ENCODE assay signal across 8 mouse cellular contexts in the genomic region with DNA sequence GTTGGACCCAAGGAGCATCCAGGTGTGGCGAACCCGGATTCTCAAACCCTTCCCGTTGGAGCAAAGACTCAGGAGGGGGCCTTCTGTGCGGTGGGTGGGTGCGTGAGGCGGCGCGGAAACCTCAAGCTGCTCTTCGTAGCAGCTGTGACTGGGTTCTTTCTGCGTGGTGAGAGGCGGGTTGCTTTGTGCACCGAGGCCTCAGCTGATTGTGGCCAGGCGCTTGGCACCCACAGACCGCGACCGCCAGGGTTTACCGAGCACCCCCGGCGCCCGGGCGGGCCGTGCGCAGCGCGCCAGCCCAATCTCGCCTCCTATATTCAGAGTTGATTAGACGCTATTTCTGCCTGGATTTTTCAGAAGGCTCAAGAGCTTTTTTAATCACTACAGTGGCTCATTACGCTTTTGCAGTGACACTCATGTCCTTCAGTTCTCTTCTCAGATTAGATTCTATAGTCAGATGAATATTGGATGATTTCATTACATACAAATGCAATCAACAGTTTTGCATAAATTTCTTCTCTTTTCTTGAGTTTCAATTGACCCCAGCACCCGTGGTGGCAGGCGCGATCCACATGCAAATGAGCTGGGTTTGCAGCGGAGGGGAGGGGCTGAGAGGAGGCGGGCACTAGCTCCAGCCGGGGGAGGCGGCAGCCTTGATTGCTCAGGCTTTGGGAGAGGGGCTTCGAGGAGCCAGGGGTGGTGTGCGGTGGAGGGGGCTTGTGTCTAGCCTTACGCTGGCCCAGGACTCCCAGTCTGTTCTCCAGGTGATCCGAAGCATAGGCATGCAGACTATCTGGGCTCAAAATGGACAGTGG. TPM values are rescaled to one million over a fixed set of nuclear protein-coding genes. Genes with fewer than 3 reads are reported as not detected.
DNase-seq lines count a peak whose midpoint lies in the region; ATAC-seq and TF ChIP-seq lines count a peak whose summit lies in the region.

No protein-coding gene starts in this region.

- 1% methylated on average over 39 of the region's 39 CpGs for WGBS in embryonic facial prominence, embryonic 13.5 days
- WGBS in lung, postnatal 0 days: 5% methylated on average over 38 of the region's 39 CpGs

- in situ Hi-C loops in CH12.LX (cut with MboI; ENCODE audit: low pct_ligation_motif_present, low pct_unique_long_range_greater_than_20kb, low sequenced_read_pairs): loop anchor here (25.0 kb wide), 1 partner anchor 641 kb away; a partner anchor contains a TSS

- TF ChIP-seq POLR2A in CH12.LX (IDR thresholded peaks at IDR 0.05; ENCODE audit: low read depth, low read length): no peak

- intact Hi-C loops in gastrocnemius, adult 2 months (cut with DNase I): no loop called here

- peak overlapping the region; percentile 100 for H3K4me2 ChIP-seq in CH12.LX (ENCODE audit: insufficient read depth, low read depth, poor library complexity, severe bottlenecking)
- peak overlapping the region; percentile 78 for H3K4me2 ChIP-seq in embryonic facial prominence, embryonic 13.5 days
- H3K4me2 ChIP-seq in lung, postnatal 0 days (replicated peaks; ENCODE audit: low read depth, low read length): peak overlapping the region; percentile 69

- H3K27me3 ChIP-seq in CH12.LX (replicated peaks): peaks cover 16% of the 10 kb centered on the region
- H3K27me3 ChIP-seq in embryonic facial prominence, embryonic 13.5 days: peaks cover 77% of the 10 kb centered on the region
- no peaks in the 10 kb centered on the region; the same call in 1 of the 2 replicates for H3K27me3 ChIP-seq in lung, postnatal 0 days (replicated peaks; ENCODE audit: insufficient read depth, low read length)

- no peak for TF ChIP-seq EP300 in CH12.LX (IDR thresholded peaks at IDR 0.05; ENCODE audit: low read length)
- no peak for TF ChIP-seq EP300 in lung, postnatal 0 days (IDR thresholded peaks at IDR 0.05)

- H3K4me1 ChIP-seq in CH12.LX (ENCODE audit: control insufficient read depth in 1 of 2, insufficient read depth in 2 of 2): peaks cover 15 to 50% of the 10 kb centered on the region in 2 experiments
- peaks cover 48% of the 10 kb centered on the region for H3K4me1 ChIP-seq in embryonic facial prominence, embryonic 13.5 days
- peaks cover 15% of the 10 kb centered on the region for H3K4me1 ChIP-seq in lung, postnatal 0 days (ENCODE audit: insufficient read depth, low read depth, low read length)

- no peak for ATAC-seq in embryonic facial prominence, embryonic 13.5 days (ENCODE audit: insufficient number of reproducible peaks, insufficient read depth, low FRiP score, low TSS enrichment, low read depth)
- no peak for ATAC-seq in lung, postnatal 0 days

- H3K27ac ChIP-seq in gastrocnemius, adult 2 months: peak overlapping the region; percentile 40; the same call in 1 of the 2 replicates
- no peak overlapping the region for H3K27ac ChIP-seq in CH12.LX (ENCODE audit: insufficient read depth, low read depth)
- no peak overlapping the region for H3K27ac ChIP-seq in embryonic facial prominence, embryonic 13.5 days
- no peak overlapping the region for H3K27ac ChIP-seq in lung, postnatal 0 days (ENCODE audit: low read length)

- dilution Hi-C loops in CH12.LX (cut with MboI; ENCODE audit: extremely low pct_ligation_motif_present, extremely low pct_unique_long_range_greater_than_20kb, low sequenced_read_pairs): no loop called here

- TF ChIP-seq CTCF in gastrocnemius, adult 2 months (IDR thresholded peaks at IDR 0.05): 0 out of 2 replicates have a peak, but pooled peaks have one; percentile 1
- TF ChIP-seq CTCF in CH12.LX (conservative IDR thresholded peaks at IDR 0.05 in 1 of 2, IDR thresholded peaks at IDR 0.05 in 1 of 2; ENCODE audit: low read depth in 2 of 2, low read length in 2 of 2): no peak
- no peak for TF ChIP-seq CTCF in lung, postnatal 0 days (IDR thresholded peaks at IDR 0.05)

- H3K9me3 ChIP-seq in CH12.LX (replicated peaks; ENCODE audit: low read length): no peaks in the 10 kb centered on the region
- H3K9me3 ChIP-seq in embryonic facial prominence, embryonic 13.5 days: no peaks in the 10 kb centered on the region
- H3K9me3 ChIP-seq in lung, postnatal 0 days (ENCODE audit: low read length): no peaks in the 10 kb centered on the region

- no peaks in the 10 kb centered on the region for H3K36me3 ChIP-seq in CH12.LX (replicated peaks in 1 of 2; ENCODE audit: control insufficient read depth in 1 of 2, insufficient read depth in 1 of 2, low read length in 1 of 2)
- no peaks in the 10 kb centered on the region for H3K36me3 ChIP-seq in embryonic facial prominence, embryonic 13.5 days
- no peaks in the 10 kb centered on the region for H3K36me3 ChIP-seq in lung, postnatal 0 days (ENCODE audit: insufficient read depth, low read length)

- no peak for TF ChIP-seq RAD21 in CH12.LX (IDR thresholded peaks at IDR 0.05; ENCODE audit: low read depth, low read length)

- DNase-seq in gastrocnemius, adult 2 months: peak; percentile 43
- DNase-seq in gastrocnemius, postnatal 4 days (ENCODE audit: low spot score in 2 of 2): no peak
- DNase-seq in CH12.LX (ENCODE audit: extremely low read depth): peak; percentile 61
- peak; percentile 44 for DNase-seq in induced T-regulatory cell, adult 2 months (ENCODE audit: low read depth)
- DNase-seq in lung, postnatal 0 days (ENCODE audit: low spot score): peak; percentile 30
- DNase-seq in retina, postnatal 1 day: peak; percentile 65
- DNase-seq in urinary bladder, postnatal 14 days (ENCODE audit: low spot score): no peak

- H3K9ac ChIP-seq in CH12.LX (ENCODE audit: insufficient read depth, low read depth): no peak overlapping the region
- peak overlapping the region; percentile 65 for H3K9ac ChIP-seq in embryonic facial prominence, embryonic 13.5 days
- no peak overlapping the region for H3K9ac ChIP-seq in lung, postnatal 0 days (replicated peaks; ENCODE audit: low read depth)

- H3K79me2 ChIP-seq in CH12.LX (replicated peaks; ENCODE audit: control insufficient read depth, extremely low read depth, insufficient read depth, poor library complexity, severe bottlenecking): no peaks in the 10 kb centered on the region

- peak overlapping the region; percentile 70 for H3K4me3 ChIP-seq in gastrocnemius, adult 2 months
- H3K4me3 ChIP-seq in CH12.LX (replicated peaks in 1 of 3; ENCODE audit: low read depth in 2 of 3, low read length in 2 of 3, poor library complexity in 1 of 3): peak overlapping the region in 2 of 3 experiments; percentile 6 to 24
- peak overlapping the region; percentile 43 for H3K4me3 ChIP-seq in embryonic facial prominence, embryonic 13.5 days
- peak overlapping the region; percentile 30 for H3K4me3 ChIP-seq in lung, postnatal 0 days (ENCODE audit: low read depth, low read length)

TF ChIP-seq in CH12.LX, 34 proteins besides CTCF, POLR2A, EP300 and RAD21:
- TF ChIP-seq MAX (IDR thresholded peaks at IDR 0.05; ENCODE audit: low read length) (peak; percentile 25; the same call in 1 of the 2 replicates), BHLHE40 (IDR thresholded peaks at IDR 0.05; ENCODE audit: low read depth, low read length) (peak; percentile 46), MAFK (IDR thresholded peaks at IDR 0.05; ENCODE audit: insufficient replicate concordance, low read length) (no peak), RCOR1 (conservative IDR thresholded peaks at IDR 0.05; ENCODE audit: low read depth, low read length) (no peak), HCFC1 (IDR thresholded peaks at IDR 0.05; ENCODE audit: low read depth, low read length) (no peak), E2F4 (IDR thresholded peaks at IDR 0.05; ENCODE audit: insufficient replicate concordance, low read depth, low read length) (no peak), JUND (conservative IDR thresholded peaks at IDR 0.05; ENCODE audit: low read depth, low read length) (no peak), ETS1 (conservative IDR thresholded peaks at IDR 0.05; ENCODE audit: low read depth, low read length) (no peak)

RNA-seq across cellular contexts. Expression of a gene that starts 27.0 kb away (rescaled TPM):
- total RNA-seq in gastrocnemius, adult 2 months (2021): 1 to 10 TPM; 3.9 to 5.5 TPM
- 1 to 10 TPM; 5.7 to 6.7 TPM for total RNA-seq in gastrocnemius, postnatal 4 days (2021)
- total RNA-seq in CH12.LX (2012; rRNA removed): 3.0 and 3.1 TPM in 2 replicates
- total RNA-seq in CH12.LX (2014; rRNA removed): 2.9 and 3.0 TPM in 2 replicates
- polyA plus RNA-seq in CH12.LX (2012; ENCODE audit: insufficient read length, low read depth): 1.6 and 2.6 TPM in 2 replicates
- 6.6 and 6.9 TPM in 2 replicates for polyA plus RNA-seq in embryonic facial prominence, embryonic 13.5 days (2015; fragmentation: Nextera tagmentation; extraction: Ambion mirVana)
- 111 and 116 TPM in 2 replicates for polyA plus RNA-seq in lung, postnatal 0 days (2015; fragmentation: Nextera tagmentation; extraction: Ambion mirVana)

Comparison
In these comparisons a context has a peak if more than half of its experiments do, and no peak if none do; other contexts are left out.
1. DNase-seq: peak in gastrocnemius, adult 2 months (single experiment), CH12.LX (single experiment), induced T-regulatory cell, adult 2 months (single experiment), lung, postnatal 0 days (single experiment) and retina, postnatal 1 day (single experiment); none in gastrocnemius, postnatal 4 days (0 of 2) and urinary bladder, postnatal 14 days (single experiment).
2. H3K4me3 ChIP-seq: peak in every context shown above with its lines; median percentile 70 in gastrocnemius, adult 2 months; 43 in embryonic facial prominence, embryonic 13.5 days; 30 in lung, postnatal 0 days; 15 in CH12.LX.
3. Peak in every context shown above with its lines, with median percentiles within 50 percentile points of each other: H3K4me2 ChIP-seq.